Mouse (Mus musculus) layer of hippocampus, postnatal 14 days (tissue): Measurements from ENCODE around the gene Srp14. TPM values are rescaled to one million over a fixed set of nuclear protein-coding genes. Genes with fewer than 3 reads are reported as not detected.

ENCODE experiments used
- DNase-seq, 2 experiments: peaks; one replicate each; pipeline ENCODE4 v3.0.0; 2021 to 2022; ENCODE audit warnings: low spot score in 2 of 2, mixed read lengths in 1 of 2
- long read RNA-seq, 2 experiments: library from polyadenylated mRNA; stranded (forward); transcript quantifications; one replicate each; pipeline ENCODE4 v2.0.0; 2021
- total RNA-seq, 2 experiments: library from RNA; stranded (reverse); gene quantifications; 2 replicates each; pipeline ENCODE4 v1.2.3; 2021

Gene Srp14
- total RNA-seq, result 100 to 1,000 TPM; 169 to 184 TPM
- long read RNA-seq, experiment 1, transcript Srp14-201 (5 exons, 798 nt), result major isoform, 86 of 92 reads
- long read RNA-seq, experiment 1, partial matches to known transcripts, result 5 of 92 reads
- long read RNA-seq, experiment 1, other reads (novel, unspliced or antisense), result 1 of 92 reads
- long read RNA-seq, experiment 2, transcript Srp14-201 (5 exons, 798 nt), result major isoform, 202 of 225 reads
- long read RNA-seq, experiment 2, partial matches to known transcripts, result 18 of 225 reads
- long read RNA-seq, experiment 2, other reads (novel, unspliced or antisense), result 4 of 225 reads

- DNase-seq, result peak; percentile 86 to 93
These were observed at the start of gene Srp14 for GRCm38 (mm10) chr2:118479550-118479909. Srp14 (minus strand) TSS chr2:118479711.

DNA sequence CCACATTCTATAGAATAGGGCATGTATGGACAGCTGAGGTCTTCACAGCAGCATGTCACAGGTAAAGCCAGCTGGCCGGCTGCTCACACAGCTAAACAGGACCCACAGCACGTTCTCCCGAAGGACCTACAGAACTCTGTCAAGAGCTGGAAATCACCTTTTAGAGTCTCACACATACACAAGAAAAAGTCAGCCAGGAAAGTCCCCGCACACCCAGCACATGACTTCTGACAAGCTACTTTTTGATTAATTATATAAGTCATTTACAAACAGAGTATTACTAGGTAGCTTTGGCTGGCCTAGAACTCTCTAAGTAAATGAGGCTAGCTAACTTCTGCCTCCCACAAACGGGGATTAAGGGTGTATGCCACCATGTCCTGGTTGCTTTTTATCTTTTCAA is 47.0 kb upstream of the Srp14 start:
- no peak for DNase-seq

DNA sequence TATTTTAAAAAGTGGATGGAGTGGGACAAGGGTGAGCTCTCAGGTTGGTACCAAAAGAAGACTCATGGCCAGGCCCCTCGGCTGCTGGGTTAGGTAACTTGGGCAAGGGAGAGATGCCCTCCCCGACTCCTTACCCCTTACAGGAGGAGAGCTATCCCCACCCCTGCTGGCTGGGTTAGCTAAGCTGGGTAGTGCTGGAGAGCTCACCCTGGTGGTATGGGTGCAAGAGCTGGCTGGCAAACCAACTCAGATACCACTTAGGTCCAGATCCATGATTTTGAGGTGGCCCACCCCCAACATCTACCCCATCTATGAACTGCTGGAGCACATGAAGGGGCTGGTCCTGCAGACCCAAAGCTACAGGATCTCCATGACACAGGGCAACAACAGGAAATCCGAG is 45.3 kb upstream of the Srp14 start:
- no peak for DNase-seq

GRCm38 (mm10) chr2:118523163-118523730 is 43.7 kb upstream of the Srp14 start:
- no peak for DNase-seq

GRCm38 (mm10) chr2:118522265-118522664 is 42.8 kb upstream of the Srp14 start:
- no peak for DNase-seq

GRCm38 (mm10) chr2:118520042-118520933 is 40.8 kb upstream of the Srp14 start:
- peak in 1 of 2 experiments; percentile 65 for DNase-seq

DNA sequence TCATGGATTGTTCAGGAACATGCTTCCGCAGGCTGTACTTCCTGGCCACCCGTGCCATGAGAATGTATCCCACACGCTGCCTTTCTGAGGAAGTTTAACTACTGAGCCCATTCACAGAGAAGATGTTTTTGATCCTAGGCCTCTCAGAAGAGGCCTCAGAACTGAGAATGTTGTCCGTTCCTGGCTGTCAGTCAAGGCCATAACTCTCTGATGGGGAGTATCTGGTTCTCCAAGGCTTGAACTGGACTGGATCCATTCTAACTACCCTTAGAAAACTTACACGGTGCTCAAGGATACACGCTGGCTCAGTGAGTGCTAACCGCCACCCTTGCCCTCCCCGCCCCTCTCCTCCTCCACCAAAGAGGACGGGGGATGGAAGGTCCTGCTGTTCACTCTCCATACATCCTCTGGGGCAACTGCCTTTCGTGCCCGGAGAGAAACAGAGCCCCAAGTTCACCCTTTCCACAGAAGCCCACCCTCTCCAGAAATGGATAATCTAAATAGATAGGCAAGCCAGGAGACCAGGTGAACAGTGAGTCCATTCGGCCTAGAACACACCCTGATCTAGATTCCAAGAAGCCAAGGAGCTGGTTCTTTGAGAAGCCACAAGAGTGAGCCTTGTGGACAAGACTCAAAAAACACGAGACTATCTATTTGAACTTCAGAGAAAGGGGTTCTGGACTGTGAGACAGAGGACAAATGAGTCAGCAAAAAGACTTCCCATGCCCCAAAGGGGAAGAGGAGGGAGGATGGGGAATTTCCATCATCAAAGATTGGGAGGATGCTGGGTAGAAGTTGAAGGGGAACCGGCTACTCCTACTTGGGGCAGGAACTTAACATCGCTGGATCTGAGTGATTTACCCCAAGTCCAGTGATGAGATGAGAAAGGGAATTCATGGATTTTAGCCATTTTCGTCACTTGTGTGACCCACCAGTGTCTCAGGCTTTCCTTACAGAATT is 33.2 kb upstream of the Srp14 start:
- DNase-seq, result no peak

DNA sequence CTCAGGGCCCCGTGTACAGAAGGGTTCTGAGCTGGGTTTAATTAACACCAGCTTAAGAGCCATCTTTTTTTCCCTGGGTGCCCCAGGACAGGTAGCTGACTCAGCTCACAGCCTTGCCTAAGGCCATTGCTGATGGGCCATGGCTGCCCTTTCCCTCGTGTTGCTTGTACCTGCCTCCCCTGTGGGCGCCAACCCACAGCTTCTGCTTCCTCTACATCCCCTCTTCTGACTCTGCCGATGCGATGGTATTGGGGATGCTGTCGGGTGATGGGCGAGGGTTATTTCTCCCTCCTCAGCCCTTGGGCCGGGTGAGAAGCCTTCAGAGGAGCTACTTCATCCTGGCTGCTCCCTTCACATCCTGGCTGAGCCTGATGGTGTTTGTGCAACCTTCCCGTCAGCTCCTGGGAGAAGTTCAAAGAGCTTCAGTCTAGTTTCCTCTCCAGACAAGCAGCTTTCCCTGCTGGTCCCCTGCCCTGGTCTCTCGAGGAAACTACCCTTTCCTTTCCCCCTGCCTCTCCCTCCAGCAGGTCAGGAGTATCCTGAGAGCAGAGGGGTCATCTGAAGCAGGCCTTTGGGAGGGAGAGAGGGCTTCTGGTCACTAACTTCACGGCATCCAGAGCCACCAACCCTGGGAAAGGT is 32.4 kb upstream of the Srp14 start:
- no peak for DNase-seq

GRCm38 (mm10) chr2:118510447-118511310 is 31.2 kb upstream of the Srp14 start:
- DNase-seq, result peak; percentile 82 to 92

- DNase-seq, result no peak
These were observed 30.4 kb upstream of the Srp14 start for GRCm38 (mm10) chr2:118509688-118510446.

DNA sequence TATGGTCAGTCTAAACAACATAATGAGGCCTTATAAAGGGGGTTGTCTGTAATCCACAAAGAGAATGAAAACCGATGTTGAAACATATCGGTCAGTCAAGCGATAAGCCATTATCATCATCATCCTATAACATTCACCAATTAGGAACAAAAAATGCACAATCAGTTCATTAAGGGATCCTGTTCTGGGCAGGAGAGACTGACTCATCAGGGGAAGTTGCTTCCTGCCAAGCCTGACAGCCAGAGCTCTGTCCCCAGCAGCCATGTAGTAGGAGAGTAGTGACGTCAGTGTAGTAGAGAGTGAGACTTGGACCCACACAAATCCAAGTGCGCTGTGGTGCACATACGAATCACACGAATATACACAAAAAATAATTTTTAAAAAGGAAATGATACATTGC is 27.6 kb upstream of the Srp14 start:
- DNase-seq, result no peak

DNA sequence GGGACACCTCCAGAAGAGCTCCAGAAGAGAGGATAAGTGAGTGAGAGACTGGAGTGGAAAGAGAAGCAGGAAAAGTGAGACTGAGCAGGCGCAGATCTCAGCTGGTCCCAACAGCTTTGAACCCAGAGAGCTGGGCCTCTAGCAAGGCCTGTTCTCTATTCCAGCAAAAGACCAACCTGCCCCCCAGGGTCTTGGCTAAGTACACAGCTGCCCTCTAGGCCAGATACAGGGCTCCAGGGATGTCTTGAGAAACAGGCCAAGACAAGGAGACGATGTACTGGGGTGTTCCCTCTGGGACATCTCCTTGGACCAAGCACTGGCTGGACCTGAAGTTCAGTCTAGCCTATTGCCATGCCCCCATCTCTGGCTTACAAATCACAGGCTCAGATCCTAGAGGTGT is 20.7 kb upstream of the Srp14 start:
- DNase-seq, result no peak

DNA sequence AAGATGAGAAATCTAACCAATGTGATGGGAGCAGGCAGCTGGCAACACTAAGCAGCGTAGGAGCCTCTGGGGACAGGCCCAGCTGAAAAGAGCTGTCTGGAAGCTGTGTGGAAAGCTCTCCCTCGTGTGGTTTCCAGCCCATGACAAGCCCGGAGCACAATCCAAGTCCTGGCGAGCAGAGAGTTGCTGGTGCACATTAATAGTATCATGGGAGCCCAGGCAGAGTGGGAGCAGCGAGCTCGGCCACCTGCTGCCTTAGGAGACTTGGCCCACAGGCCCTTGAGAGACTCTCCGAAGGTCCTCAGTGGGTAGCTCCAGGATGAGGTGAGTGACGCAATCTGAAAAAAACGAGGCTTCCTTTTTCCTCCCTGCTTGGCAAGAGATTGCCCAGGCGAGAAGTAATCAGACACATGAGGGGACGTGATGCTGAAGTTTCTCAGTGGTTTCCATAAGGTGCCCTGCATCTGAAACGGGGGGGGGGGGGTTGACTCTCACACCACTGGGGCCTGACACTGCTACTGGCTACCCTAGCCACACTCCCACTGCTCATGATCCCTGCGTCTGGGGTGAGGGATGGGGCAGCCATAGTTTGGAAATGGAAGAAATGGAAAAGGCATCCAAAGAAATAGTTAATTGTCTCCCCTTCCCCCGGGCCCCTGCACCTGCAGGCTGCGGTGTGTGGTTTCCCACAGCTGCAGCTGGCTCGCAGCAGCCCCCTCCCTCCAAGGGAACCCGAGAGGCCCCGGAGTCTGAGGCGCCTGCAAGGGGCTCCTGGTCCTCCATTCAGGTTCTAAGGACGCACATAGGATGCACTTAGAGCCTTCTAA is 19.8 kb upstream of the Srp14 start:
- no peak for DNase-seq

- DNase-seq, result no peak
These were observed 19.0 kb upstream of the Srp14 start for GRCm38 (mm10) chr2:118498476-118498875.

DNA sequence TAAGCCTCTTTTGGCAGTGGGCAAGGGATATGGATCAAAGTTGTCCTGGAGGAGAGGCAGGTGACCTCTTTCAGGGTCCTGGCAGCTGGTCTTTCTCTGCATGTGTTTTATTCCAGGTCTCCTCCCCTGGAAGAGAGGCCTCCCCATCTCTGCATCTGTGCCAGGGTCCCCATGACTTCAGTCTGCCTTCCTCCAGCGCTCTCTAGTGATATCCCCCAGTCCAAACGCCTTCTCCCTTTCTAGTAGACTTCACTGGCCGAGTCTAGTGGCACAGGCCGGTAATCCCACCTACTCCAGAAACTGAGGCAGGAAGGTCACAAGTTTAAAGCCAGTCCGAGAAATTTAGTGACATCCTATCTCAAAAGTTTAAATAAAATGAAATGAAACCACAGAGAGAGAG is 18.4 kb upstream of the Srp14 start:
- no peak for DNase-seq

GRCm38 (mm10) chr2:118495024-118495423 is 15.5 kb upstream of the Srp14 start:
- no peak for DNase-seq

DNA sequence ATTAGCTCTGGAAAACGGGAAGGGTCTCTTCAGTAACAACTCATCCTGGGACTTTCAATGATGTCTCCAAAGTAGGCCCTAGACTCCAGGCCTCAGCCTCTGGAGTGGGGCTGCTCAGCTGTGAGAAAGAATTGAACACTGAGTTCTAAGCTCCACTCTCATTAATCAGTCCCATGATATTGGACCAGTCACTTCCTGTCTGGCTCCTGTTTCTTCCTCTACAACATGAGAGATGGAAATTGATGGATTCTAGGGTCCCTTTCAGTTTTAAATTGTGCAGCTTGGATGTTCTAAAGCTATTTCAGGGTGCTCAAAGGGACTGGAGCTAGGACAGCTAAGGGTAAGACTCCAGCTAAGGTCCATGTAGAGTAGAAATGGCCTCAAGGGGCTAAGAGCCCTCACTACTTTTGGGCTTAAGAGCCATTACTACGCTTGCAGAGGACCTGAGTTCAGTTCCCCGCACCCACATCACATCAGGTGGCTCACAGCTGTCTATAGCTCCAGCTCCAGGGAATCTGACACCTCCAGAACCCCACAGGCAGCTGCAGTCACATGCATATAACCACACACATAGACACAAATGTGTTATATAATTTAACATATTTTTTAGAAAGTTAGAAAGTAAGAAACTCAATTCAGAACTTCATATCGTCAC is 12.4 kb upstream of the Srp14 start:
- no peak for DNase-seq
